Mouse (Mus musculus) G1E (cell line): Measurements from ENCODE around the gene Rai14. TPM values are rescaled to one million over a fixed set of nuclear protein-coding genes. Genes with fewer than 3 reads are reported as not detected.

Experiments
- ATAC-seq: 2 replicates; pipeline ENCODE4 v1.8.0; 2016; ENCODE audit warnings: mild to moderate bottlenecking; ENCODE audit not compliant: insufficient number of reproducible peaks, poor library complexity, low FRiP score, severe bottlenecking; ENCODE audit errors: extremely low read depth
- DNase-seq: peaks from one replicate; pipeline ENCODE4 v3.0.0; 2012; ENCODE audit warnings: low spot score
- H3K27me3 ChIP-seq: 2 replicates; pipeline ENCODE4 v1.6.1; 2012; ENCODE audit warnings: mild to moderate bottlenecking, low read length, inconsistent platforms; ENCODE audit not compliant: insufficient read depth
- H3K36me3 ChIP-seq: replicated peaks from 2 replicates; pipeline ENCODE3; 2012; ENCODE audit warnings: mild to moderate bottlenecking, inconsistent platforms
- H3K4me1 ChIP-seq: 2 replicates; pipeline ENCODE4 v1.6.1; 2012; ENCODE audit warnings: low read depth, low read length, inconsistent platforms, mixed read lengths; ENCODE audit not compliant: insufficient read depth
- H3K4me3 ChIP-seq: 2 replicates; pipeline ENCODE4 v1.5.1; 2012; ENCODE audit warnings: low read depth, mild to moderate bottlenecking, inconsistent platforms, low read length, moderate library complexity, mixed read lengths
- H3K9me3 ChIP-seq: replicated peaks from 2 replicates; pipeline ENCODE4 v1.6.1; 2012; ENCODE audit warnings: inconsistent platforms
- CTCF ChIP-seq: IDR thresholded peaks from 2 replicates; pipeline ENCODE4 v1.5.1; 2012; ENCODE audit warnings: low read depth, low read length, inconsistent platforms, mixed read lengths
- GATA1 ChIP-seq: IDR thresholded peaks from 2 replicates; pipeline ENCODE4 v1.6.1; 2012; ENCODE audit warnings: borderline replicate concordance, low read length, inconsistent platforms, mixed read lengths
- GATA2 ChIP-seq: IDR thresholded peaks from 2 replicates; pipeline ENCODE4 v1.6.1; 2012; ENCODE audit warnings: low read depth, low read length, inconsistent platforms, borderline replicate concordance
- POLR2AphosphoS5 ChIP-seq: IDR thresholded peaks from 2 replicates; pipeline ENCODE4 v1.6.1; 2012; ENCODE audit warnings: low read depth, low read length, inconsistent platforms; ENCODE audit not compliant: insufficient replicate concordance
- TAL1 ChIP-seq: conservative IDR thresholded peaks from 2 replicates; pipeline ENCODE4 v1.6.1; 2012; ENCODE audit warnings: low read depth, low read length, inconsistent platforms, mixed read lengths
- polyA plus RNA-seq: library from polyadenylated mRNA; stranded (reverse); fragments of >175 nt; gene quantifications from 2 replicates; pipeline ENCODE4 v1.2.3, GENCODE M21; 2012
- total RNA-seq, 2 experiments: library from RNA; stranded (forward) in 1 of 2; stranded (reverse) in 1 of 2; fragments of 200-1000 nt in 1 of 2; fragments of >200 nt in 1 of 2; fragmentation: Nextera tagmentation in 1 of 2; gene quantifications; 2 replicates each; pipeline ENCODE4 v1.2.3; 2014 to 2017

The Rai14 gene
- total and polyA plus RNA-seq, 3 experiments, result 0.60 TPM; not detected in 2

GRCm38 (mm10) chr15:10623571-10624227, 90.7 kb downstream of the Rai14 start:
- no peaks in the 10 kb centered on the region for H3K9me3 ChIP-seq
- no peaks in the 10 kb centered on the region for H3K36me3 ChIP-seq
- H3K27me3 ChIP-seq, result 0 out of 2 replicates have a peak, but pooled peaks cover 2% of the 10 kb centered on the region
- ATAC-seq (no peak), DNase-seq (no peak)
- H3K4me1 ChIP-seq, result no peaks in the 10 kb centered on the region
- no peak overlapping the region for H3K4me3 ChIP-seq
- TF ChIP-seq GATA1 (no peak), CTCF (no peak), TAL1 (no peak), GATA2 (no peak)

GRCm38 (mm10) chr15:10621194-10621593, 93.2 kb downstream of the Rai14 start:
- TF ChIP-seq CTCF, result no peak
- no peak for TF ChIP-seq GATA1
- TF ChIP-seq GATA2, result no peak
- TF ChIP-seq POLR2AphosphoS5, result no peak
- TF ChIP-seq TAL1, result no peak
- no peaks in the 10 kb centered on the region for H3K9me3 ChIP-seq
- DNase-seq (no peak), ATAC-seq (no peak)
- H3K36me3 ChIP-seq, result no peaks in the 10 kb centered on the region
- H3K4me3 ChIP-seq, result no peak overlapping the region
- peaks cover 7% of the 10 kb centered on the region; the same call in 1 of the 2 replicates for H3K27me3 ChIP-seq
- no peaks in the 10 kb centered on the region for H3K4me1 ChIP-seq

- peaks cover 7% of the 10 kb centered on the region; the same call in 1 of the 2 replicates for H3K27me3 ChIP-seq
- DNase-seq (no peak), ATAC-seq (no peak)
- TF ChIP-seq POLR2AphosphoS5, result no peak
- no peak for TF ChIP-seq GATA1
- TF ChIP-seq TAL1, result no peak
- TF ChIP-seq CTCF, result no peak
- no peak for TF ChIP-seq GATA2
- H3K9me3 ChIP-seq, result no peaks in the 10 kb centered on the region
- no peaks in the 10 kb centered on the region for H3K36me3 ChIP-seq
- H3K4me1 ChIP-seq, result no peaks in the 10 kb centered on the region
- no peak overlapping the region for H3K4me3 ChIP-seq
These were observed 94.7 kb downstream of the Rai14 start for GRCm38 (mm10) chr15:10619678-10620077.

GRCm38 (mm10) chr15:10618276-10618675, 96.1 kb downstream of the Rai14 start:
- peaks cover 7% of the 10 kb centered on the region; the same call in 1 of the 2 replicates for H3K27me3 ChIP-seq
- ATAC-seq, result no peak
- no peaks in the 10 kb centered on the region for H3K9me3 ChIP-seq
- no peak for DNase-seq
- no peaks in the 10 kb centered on the region for H3K36me3 ChIP-seq
- H3K4me3 ChIP-seq, result no peak overlapping the region
- H3K4me1 ChIP-seq, result no peaks in the 10 kb centered on the region
- TF ChIP-seq GATA1 (no peak), POLR2AphosphoS5 (no peak), CTCF (no peak), TAL1 (no peak), GATA2 (no peak)

- Histone ChIP-seq H3K9me3 (no peaks in the 10 kb centered on the region), H3K4me3 (no peak overlapping the region), H3K4me1 (no peaks in the 10 kb centered on the region), H3K36me3 (no peaks in the 10 kb centered on the region), H3K27me3 (peaks cover 6% of the 10 kb centered on the region; the same call in 1 of the 2 replicates)
- TF ChIP-seq TAL1, result no peak
- no peak for TF ChIP-seq GATA1
- ATAC-seq, result no peak
- DNase-seq, result no peak
These were observed 98.4 kb downstream of the Rai14 start for GRCm38 (mm10) chr15:10616001-10616400.

GRCm38 (mm10) chr15:10611040-10611439, 103.4 kb downstream of the Rai14 start:
- Histone ChIP-seq H3K27me3 (no peaks in the 10 kb centered on the region), H3K4me1 (no peaks in the 10 kb centered on the region), H3K4me3 (no peak overlapping the region), H3K9me3 (no peaks in the 10 kb centered on the region), H3K36me3 (no peaks in the 10 kb centered on the region)
- ATAC-seq, result no peak
- TF ChIP-seq POLR2AphosphoS5 (no peak), TAL1 (no peak), GATA1 (no peak), CTCF (no peak), GATA2 (no peak)
- no peak for DNase-seq

- Histone ChIP-seq H3K36me3 (no peaks in the 10 kb centered on the region), H3K4me3 (no peak overlapping the region), H3K9me3 (no peaks in the 10 kb centered on the region), H3K27me3 (no peaks in the 10 kb centered on the region), H3K4me1 (no peaks in the 10 kb centered on the region)
- DNase-seq (no peak), ATAC-seq (no peak)
- TF ChIP-seq GATA1, result no peak
- no peak for TF ChIP-seq POLR2AphosphoS5
- no peak for TF ChIP-seq GATA2
- TF ChIP-seq CTCF, result no peak
- no peak for TF ChIP-seq TAL1
These were observed 105.3 kb downstream of the Rai14 start for GRCm38 (mm10) chr15:10609107-10609506.
